Mouse (Mus musculus): Measurements from ENCODE around the gene D930007J09Rik. TPM values are rescaled to one million over a fixed set of nuclear protein-coding genes. Genes with fewer than 3 reads are reported as not detected.
A peak's percentile ranks its signal among the peaks of the same experiment; 100 is the strongest.

Gene D930007J09Rik
- not detected in 2 replicates for polyA plus RNA-seq (2012; ENCODE audit: insufficient read depth, low replicate concordance)

GRCm38 (mm10) chr13:32802259-32803081 is at the start of gene D930007J09Rik:
Gene D930007J09Rik, minus strand, starts transcription at chr13:32802849.
- peaks cover 36% of the 10 kb centered on the region for H3K36me3 ChIP-seq (replicated peaks; ENCODE audit: low read length)
- H3K27me3 ChIP-seq (replicated peaks) = no peaks in the 10 kb centered on the region
- no peak for TF ChIP-seq GATA1 (IDR thresholded peaks at IDR 0.05; ENCODE audit: borderline replicate concordance, low read length)
- TF ChIP-seq FLI1 (IDR thresholded peaks at IDR 0.05; ENCODE audit: low read length) = no peak
- no peaks in the 10 kb centered on the region for H3K9me3 ChIP-seq
- peak within 1 kb of the TSS; percentile 100 for H3K4me3 ChIP-seq (replicated peaks)
- H3K4me1 ChIP-seq = peaks cover 41% of the 10 kb centered on the region

- H3K27me3 ChIP-seq (replicated peaks) = no peaks in the 10 kb centered on the region
- H3K36me3 ChIP-seq (replicated peaks; ENCODE audit: low read length) = peaks cover 12% of the 10 kb centered on the region
- H3K4me3 ChIP-seq (replicated peaks) = no peak overlapping the region
- TF ChIP-seq FLI1 (IDR thresholded peaks at IDR 0.05; ENCODE audit: low read length) = no peak
- TF ChIP-seq GATA1 (IDR thresholded peaks at IDR 0.05; ENCODE audit: borderline replicate concordance, low read length) = no peak
- H3K4me1 ChIP-seq = peaks cover 57% of the 10 kb centered on the region
- H3K9me3 ChIP-seq = no peaks in the 10 kb centered on the region
Observed at GRCm38 (mm10) chr13:32851967-32852366, 49.3 kb upstream of the D930007J09Rik start.

GRCm38 (mm10) chr13:32850668-32851404 is 48.2 kb upstream of the D930007J09Rik start, which contains the start of gene Serpinb1a:
Gene Serpinb1a, minus strand, starts transcription at chr13:32851185.
- H3K4me3 ChIP-seq (replicated peaks) = peak within 1 kb of the TSS; percentile 89
- no peaks in the 10 kb centered on the region for H3K9me3 ChIP-seq

GRCm38 (mm10) chr13:32850156-32850555 is 47.5 kb upstream of the D930007J09Rik start:
- Histone ChIP-seq H3K36me3 (replicated peaks; ENCODE audit: low read length) (peaks cover 28% of the 10 kb centered on the region), H3K4me1 (peaks cover 72% of the 10 kb centered on the region), H3K27me3 (replicated peaks) (no peaks in the 10 kb centered on the region), H3K9me3 (no peaks in the 10 kb centered on the region), H3K4me3 (replicated peaks) (peak overlapping the region; percentile 86)
- no peak for TF ChIP-seq FLI1 (IDR thresholded peaks at IDR 0.05; ENCODE audit: low read length)
- no peak for TF ChIP-seq GATA1 (IDR thresholded peaks at IDR 0.05; ENCODE audit: borderline replicate concordance, low read length)

More at GRCm38 (mm10) chr13:32850668-32851404, 48.2 kb upstream of the D930007J09Rik start, which contains the start of gene Serpinb1a:
- TF ChIP-seq GATA1 (IDR thresholded peaks at IDR 0.05; ENCODE audit: borderline replicate concordance, low read length) (no peak), FLI1 (IDR thresholded peaks at IDR 0.05; ENCODE audit: low read length) (no peak)
- H3K27me3 ChIP-seq (replicated peaks) = no peaks in the 10 kb centered on the region
- peaks cover 67% of the 10 kb centered on the region for H3K4me1 ChIP-seq
- H3K36me3 ChIP-seq (replicated peaks; ENCODE audit: low read length) = peaks cover 22% of the 10 kb centered on the region

- Histone ChIP-seq H3K4me3 (replicated peaks) (peak overlapping the region; percentile 86), H3K9me3 (no peaks in the 10 kb centered on the region), H3K4me1 (peaks cover 72% of the 10 kb centered on the region), H3K27me3 (replicated peaks) (no peaks in the 10 kb centered on the region), H3K36me3 (replicated peaks; ENCODE audit: low read length) (peaks cover 33% of the 10 kb centered on the region)
- TF ChIP-seq FLI1 (IDR thresholded peaks at IDR 0.05; ENCODE audit: low read length) (no peak), GATA1 (IDR thresholded peaks at IDR 0.05; ENCODE audit: borderline replicate concordance, low read length) (no peak)
Observed at GRCm38 (mm10) chr13:32849531-32850123, 47.0 kb upstream of the D930007J09Rik start.

- H3K9me3 ChIP-seq = no peaks in the 10 kb centered on the region
- H3K4me1 ChIP-seq = peaks cover 72% of the 10 kb centered on the region
- peaks cover 39% of the 10 kb centered on the region for H3K36me3 ChIP-seq (replicated peaks; ENCODE audit: low read length)
- peak overlapping the region; percentile 86 for H3K4me3 ChIP-seq (replicated peaks)
- no peaks in the 10 kb centered on the region for H3K27me3 ChIP-seq (replicated peaks)
- TF ChIP-seq FLI1 (IDR thresholded peaks at IDR 0.05; ENCODE audit: low read length) (no peak), GATA1 (IDR thresholded peaks at IDR 0.05; ENCODE audit: borderline replicate concordance, low read length) (no peak)
Observed at GRCm38 (mm10) chr13:32849092-32849491, 46.4 kb upstream of the D930007J09Rik start.

GRCm38 (mm10) chr13:32846221-32846620 is 43.6 kb upstream of the D930007J09Rik start:
- Histone ChIP-seq H3K27me3 (replicated peaks) (no peaks in the 10 kb centered on the region), H3K4me1 (peaks cover 58% of the 10 kb centered on the region)

GRCm38 (mm10) chr13:32841349-32841748 is 38.7 kb upstream of the D930007J09Rik start:
- Histone ChIP-seq H3K27me3 (replicated peaks) (no peaks in the 10 kb centered on the region), H3K4me3 (replicated peaks) (no peak overlapping the region), H3K4me1 (peaks cover 51% of the 10 kb centered on the region), H3K36me3 (replicated peaks; ENCODE audit: low read length) (peaks cover 46% of the 10 kb centered on the region), H3K9me3 (no peaks in the 10 kb centered on the region)
- no peak for TF ChIP-seq GATA1 (IDR thresholded peaks at IDR 0.05; ENCODE audit: borderline replicate concordance, low read length)
- TF ChIP-seq FLI1 (IDR thresholded peaks at IDR 0.05; ENCODE audit: low read length) = no peak

More at GRCm38 (mm10) chr13:32846221-32846620, 43.6 kb upstream of the D930007J09Rik start:
- H3K9me3 ChIP-seq = no peaks in the 10 kb centered on the region
- H3K36me3 ChIP-seq (replicated peaks; ENCODE audit: low read length) = peaks cover 64% of the 10 kb centered on the region
- no peak for TF ChIP-seq GATA1 (IDR thresholded peaks at IDR 0.05; ENCODE audit: borderline replicate concordance, low read length)
- no peak overlapping the region for H3K4me3 ChIP-seq (replicated peaks)

- H3K4me3 ChIP-seq (replicated peaks) = no peak overlapping the region
- peaks cover 28% of the 10 kb centered on the region for H3K36me3 ChIP-seq (replicated peaks; ENCODE audit: low read length)
- H3K9me3 ChIP-seq = no peaks in the 10 kb centered on the region
- no peaks in the 10 kb centered on the region for H3K27me3 ChIP-seq (replicated peaks)
- no peak for TF ChIP-seq FLI1 (IDR thresholded peaks at IDR 0.05; ENCODE audit: low read length)
- TF ChIP-seq GATA1 (IDR thresholded peaks at IDR 0.05; ENCODE audit: borderline replicate concordance, low read length) = no peak
- peaks cover 62% of the 10 kb centered on the region for H3K4me1 ChIP-seq
Observed at GRCm38 (mm10) chr13:32839314-32839713, 36.7 kb upstream of the D930007J09Rik start.

Measured in megakaryocyte, embryonic 14.5 days (primary cell).